Mouse (Mus musculus) cerebellum, adult 2 months (tissue): Measurements from ENCODE around the gene Sec62.

Experiments
- CTCF ChIP-seq: fragments of 200-500 bp; IDR thresholded peaks from 2 replicates; pipeline ENCODE4 v1.5.1; 2011; ENCODE audit warnings: low read depth, mild to moderate bottlenecking, control low read depth, low read length, moderate library complexity, borderline replicate concordance; ENCODE audit not compliant: insufficient read depth
- POLR2A ChIP-seq: fragments of 200-500 bp; IDR thresholded peaks from 2 replicates; pipeline ENCODE4 v1.6.1; 2011; ENCODE audit warnings: low read length, control low read depth, borderline replicate concordance; ENCODE audit not compliant: insufficient read depth

- TF ChIP-seq CTCF (no peak), POLR2A (no peak)
These were observed 26.0 kb downstream of the Sec62 start for GRCm38 (mm10) chr3:30818630-30819125.
